Comparison of ENCODE assay signal across 11 mouse cellular contexts in genomic region chr2:77174313-77174712, GRCm38 (mm10). TPM values are rescaled to one million over a fixed set of nuclear protein-coding genes. Genes with fewer than 3 reads are reported as not detected.
A peak's percentile ranks its signal among the peaks of the same experiment; 100 is the strongest.
DNase-seq lines count a peak whose midpoint lies in the region; ATAC-seq and TF ChIP-seq lines count a peak whose summit lies in the region.
"Had no signal": no experiment of that assay in that cellular context is flagged by ENCODE, and none has a peak within 500 bp of the region (broad histone marks: within the 10 kb centered on the region; RNA-seq: fewer than 3 reads in every experiment).

No protein-coding gene starts in this region.

- H3K4me2 ChIP-seq in liver, postnatal 0 days (ENCODE audit: low read depth, low read length) = no peak overlapping the region
- no peak overlapping the region for H3K4me2 ChIP-seq in liver, embryonic 12.5 days
- no peak overlapping the region for H3K4me2 ChIP-seq in heart, embryonic 11.5 days
- no peak overlapping the region for H3K4me2 ChIP-seq in midbrain, postnatal 0 days (ENCODE audit: low read depth, low read length, poor library complexity, severe bottlenecking)
- H3K4me2 ChIP-seq: intestine, embryonic 15.5 days; lung, embryonic 15.5 days; stomach, embryonic 15.5 days had no signal

- no peak for DNase-seq in liver, postnatal 0 days
- peak; percentile 64 for DNase-seq in kidney, adult 9 months
- peak; percentile 40 for DNase-seq in midbrain, postnatal 0 days (ENCODE audit: low spot score)
- no peak for DNase-seq in thymus, postnatal 10 days (ENCODE audit: low spot score in 2 of 2)
- DNase-seq in adrenal gland, postnatal 25 days = no peak
- DNase-seq: right cerebral cortex, postnatal 14 days had no signal

- H3K4me3 ChIP-seq in liver, postnatal 0 days (ENCODE audit: low read depth, low read length) = no peak overlapping the region
- no peak overlapping the region for H3K4me3 ChIP-seq in liver, embryonic 12.5 days
- H3K4me3 ChIP-seq in heart, embryonic 11.5 days (ENCODE audit: low read depth, low read length) = no peak overlapping the region
- no peak overlapping the region for H3K4me3 ChIP-seq in midbrain, postnatal 0 days (ENCODE audit: low read depth, low read length)
- H3K4me3 ChIP-seq: intestine, embryonic 15.5 days; lung, embryonic 15.5 days; stomach, embryonic 15.5 days had no signal

- 79% methylated on average over 2 of the region's 2 CpGs for WGBS in liver, postnatal 0 days (ENCODE audit: insufficient replicate concordance)
- 77% methylated on average over 2 of the region's 2 CpGs for WGBS in liver, embryonic 12.5 days (ENCODE audit: insufficient replicate concordance)
- 75% methylated on average over 2 of the region's 2 CpGs for WGBS in heart, embryonic 11.5 days (ENCODE audit: insufficient replicate concordance)
- WGBS in midbrain, postnatal 0 days = 58% methylated on average over 2 of the region's 2 CpGs

- no peak for TF ChIP-seq EP300 in liver, postnatal 0 days (IDR thresholded peaks at IDR 0.05; ENCODE audit: low read depth)

- H3K4me1 ChIP-seq in liver, postnatal 0 days (ENCODE audit: insufficient read depth) = peaks cover 13% of the 10 kb centered on the region
- peaks cover 68% of the 10 kb centered on the region for H3K4me1 ChIP-seq in liver, embryonic 12.5 days
- peaks cover 48% of the 10 kb centered on the region for H3K4me1 ChIP-seq in heart, embryonic 11.5 days (ENCODE audit: control insufficient read depth, insufficient read depth, low read length)
- peaks cover 15% of the 10 kb centered on the region for H3K4me1 ChIP-seq in midbrain, postnatal 0 days (ENCODE audit: insufficient read depth, low read length)

- no peak overlapping the region for H3K9ac ChIP-seq in liver, postnatal 0 days (replicated peaks)
- no peak overlapping the region for H3K9ac ChIP-seq in liver, embryonic 12.5 days
- no peak overlapping the region for H3K9ac ChIP-seq in heart, embryonic 11.5 days (ENCODE audit: low read depth, low read length)
- H3K9ac ChIP-seq in midbrain, postnatal 0 days (replicated peaks; ENCODE audit: low read length, poor library complexity, severe bottlenecking) = no peak overlapping the region
- H3K9ac ChIP-seq: intestine, embryonic 15.5 days; lung, embryonic 15.5 days; stomach, embryonic 15.5 days had no signal

- H3K27ac ChIP-seq in liver, postnatal 0 days (ENCODE audit: low read depth) = peak overlapping the region; percentile 22
- H3K27ac ChIP-seq in liver, embryonic 12.5 days = no peak overlapping the region
- H3K27ac ChIP-seq in heart, embryonic 11.5 days (ENCODE audit: low read depth, low read length) = peak overlapping the region; percentile 1
- H3K27ac ChIP-seq in midbrain, postnatal 0 days (ENCODE audit: low read depth, low read length) = no peak overlapping the region
- H3K27ac ChIP-seq: intestine, embryonic 15.5 days; lung, embryonic 15.5 days; stomach, embryonic 15.5 days had no signal

- ATAC-seq in liver, postnatal 0 days = no peak
- no peak for ATAC-seq in liver, embryonic 12.5 days
- ATAC-seq in heart, embryonic 11.5 days (replicated peaks; ENCODE audit: insufficient number of reproducible peaks, low FRiP score, low TSS enrichment) = no peak
- ATAC-seq in midbrain, postnatal 0 days (ENCODE audit: low FRiP score) = no peak
- ATAC-seq: intestine, embryonic 15.5 days had no signal

- no peaks in the 10 kb centered on the region for H3K36me3 ChIP-seq in liver, postnatal 0 days (replicated peaks; ENCODE audit: insufficient read depth, low read length)
- H3K36me3 ChIP-seq in liver, embryonic 12.5 days = no peaks in the 10 kb centered on the region
- H3K36me3 ChIP-seq in heart, embryonic 11.5 days (ENCODE audit: control insufficient read depth, insufficient read depth, low read length) = no peaks in the 10 kb centered on the region
- H3K36me3 ChIP-seq in midbrain, postnatal 0 days (ENCODE audit: insufficient read depth, low read length) = no peaks in the 10 kb centered on the region
- H3K36me3 ChIP-seq: intestine, embryonic 15.5 days; lung, embryonic 15.5 days; stomach, embryonic 15.5 days had no signal

- no peaks in the 10 kb centered on the region for H3K9me3 ChIP-seq in liver, postnatal 0 days (ENCODE audit: low read length)
- H3K9me3 ChIP-seq in liver, embryonic 12.5 days (replicated peaks) = no peaks in the 10 kb centered on the region
- no peaks in the 10 kb centered on the region for H3K9me3 ChIP-seq in heart, embryonic 11.5 days (replicated peaks; ENCODE audit: control insufficient read depth, low read length)
- H3K9me3 ChIP-seq in midbrain, postnatal 0 days (ENCODE audit: low read length) = no peaks in the 10 kb centered on the region
- H3K9me3 ChIP-seq: intestine, embryonic 15.5 days; lung, embryonic 15.5 days; stomach, embryonic 15.5 days had no signal

- no peaks in the 10 kb centered on the region for H3K27me3 ChIP-seq in liver, postnatal 0 days (ENCODE audit: insufficient read depth, low read length)
- H3K27me3 ChIP-seq in liver, embryonic 12.5 days (replicated peaks) = peaks cover 9% of the 10 kb centered on the region; the same call in 1 of the 2 replicates
- H3K27me3 ChIP-seq in heart, embryonic 11.5 days (ENCODE audit: control insufficient read depth, insufficient read depth, low read length) = no peaks in the 10 kb centered on the region
- H3K27me3 ChIP-seq in midbrain, postnatal 0 days (ENCODE audit: insufficient read depth, low read length) = no peaks in the 10 kb centered on the region
- H3K27me3 ChIP-seq: intestine, embryonic 15.5 days; lung, embryonic 15.5 days; stomach, embryonic 15.5 days had no signal

- TF ChIP-seq CTCF in liver, postnatal 0 days (IDR thresholded peaks at IDR 0.05; ENCODE audit: low read depth) = no peak
- TF ChIP-seq CTCF in midbrain, postnatal 0 days (IDR thresholded peaks at IDR 0.05) = no peak

RNA-seq across cellular contexts. Expression of gene Ccdc141, which starts 3.9 kb away (rescaled TPM):
- 2.2 and 3.0 TPM in 2 replicates for polyA plus RNA-seq in liver, postnatal 0 days (2015; fragmentation: Nextera tagmentation; extraction: Ambion mirVana)
- polyA plus RNA-seq in liver, embryonic 12.5 days (2016; fragmentation: Nextera tagmentation; extraction: Ambion mirVana) = 1.9 and 2.9 TPM in 2 replicates
- 163 and 234 TPM in 2 replicates for polyA plus RNA-seq in heart, embryonic 11.5 days (2014; fragmentation: Nextera tagmentation; extraction: Ambion mirVana)
- total RNA-seq in midbrain, postnatal 0 days (2014; rRNA removed) = 7.9 and 10.2 TPM in 2 replicates
- 7.1 and 9.1 TPM in 2 replicates for polyA plus RNA-seq in midbrain, postnatal 0 days (2015; fragmentation: Nextera tagmentation; extraction: Ambion mirVana)
- total RNA-seq in adrenal gland, postnatal 25 days (2021) = 5.8 and 10.7 TPM in 2 replicates

Comparison
In these comparisons a context has a peak if more than half of its experiments do, and no peak if none do; other contexts are left out.
1. H3K27ac ChIP-seq: peak in liver, postnatal 0 days (single experiment) and heart, embryonic 11.5 days (single experiment); none in liver, embryonic 12.5 days (single experiment) and midbrain, postnatal 0 days (single experiment).
2. DNase-seq: peak in kidney, adult 9 months (single experiment) and midbrain, postnatal 0 days (single experiment); none in liver, postnatal 0 days (single experiment), thymus, postnatal 10 days (0 of 2) and adrenal gland, postnatal 25 days (single experiment).
3. RNA of gene Ccdc141, which starts 3.9 kb away (polyA plus RNA-seq): 163 to 234 TPM in heart, embryonic 11.5 days; 7.1 to 9.1 TPM in midbrain, postnatal 0 days, 2.2 to 3.0 TPM in liver, postnatal 0 days and 1.9 to 2.9 TPM in liver, embryonic 12.5 days; every median in the first group is over 10 times any median in the second.